Mouse (Mus musculus) forebrain, embryonic 11.5 days (tissue): ENCODE measurements at regions not wholly inside any gene's neighbourhood (a gene's known extent, or its start where the extent isn't known, plus 50 kb on each side); places are given as distances from the start of the nearest gene placed in this dataset.

Experiments used
- ATAC-seq: fragments of 200-750 bp; cut with Nextera tagmentation; replicated peaks from 2 replicates; pipeline ENCODE4 v1.8.0; 2017; ENCODE audit warnings: moderate TSS enrichment; ENCODE audit not compliant: low FRiP score
- DNase-seq: peaks from one replicate; pipeline ENCODE4 v3.0.0-alpha.2; 2017; ENCODE audit warnings: low spot score
- H3K27ac ChIP-seq: fragments of 300-500 bp; sonication (generic); 2 replicates; pipeline ENCODE4 v1.5.1; 2014; ENCODE audit warnings: low read depth, low read length
- H3K27me3 ChIP-seq: fragments of 300-500 bp; sonication (generic); 2 replicates; pipeline ENCODE4 v1.6.1; 2014; ENCODE audit warnings: mild to moderate bottlenecking, low read length, mixed read lengths; ENCODE audit not compliant: control insufficient read depth, insufficient read depth
- H3K36me3 ChIP-seq: fragments of 300-500 bp; sonication (generic); 2 replicates; pipeline ENCODE4 v1.6.1; 2014; ENCODE audit warnings: mild to moderate bottlenecking, low read length, moderate library complexity, mixed read lengths; ENCODE audit not compliant: control insufficient read depth, insufficient read depth
- H3K4me1 ChIP-seq: fragments of 300-500 bp; sonication (generic); replicated peaks from 2 replicates; pipeline ENCODE4 v1.6.1; 2014; ENCODE audit warnings: low read length, mixed read lengths; ENCODE audit not compliant: control insufficient read depth, insufficient read depth
- H3K4me2 ChIP-seq: fragments of 300-500 bp; sonication (generic); 2 replicates; pipeline ENCODE4 v1.6.1; 2014; ENCODE audit warnings: low read depth, mild to moderate bottlenecking, low read length, moderate library complexity, mixed read lengths; ENCODE audit not compliant: severe bottlenecking
- H3K4me3 ChIP-seq: fragments of 300-500 bp; sonication (generic); 2 replicates; pipeline ENCODE4 v1.5.1; 2014; ENCODE audit warnings: low read depth, low read length
- H3K9ac ChIP-seq: fragments of 300-500 bp; sonication (generic); 2 replicates; pipeline ENCODE4 v1.6.1; 2014; ENCODE audit warnings: low read length
- H3K9me3 ChIP-seq: fragments of 300-500 bp; sonication (generic); 2 replicates; pipeline ENCODE4 v1.6.1; 2016; ENCODE audit warnings: low read length, mixed read lengths; ENCODE audit not compliant: control insufficient read depth
- WGBS: fragments of 180-500 bp; shearing (Covaris S2); extraction: QIAGEN DNeasy Blood & Tissue Kit; methylation state at CpG from one replicate; pipeline ENCODE4 v1.1.7; 2014; 5-methylcytosine and 5-hydroxymethylcytosine counted together

- no peak for DNase-seq
- Histone ChIP-seq H3K4me3 (no peak overlapping the region), H3K9ac (no peak overlapping the region), H3K27ac (no peak overlapping the region), H3K27me3 (no peaks in the 10 kb centered on the region), H3K4me2 (no peak overlapping the region), H3K36me3 (no peaks in the 10 kb centered on the region), H3K9me3 (no peaks in the 10 kb centered on the region), H3K4me1 (no peaks in the 10 kb centered on the region)
- 76% methylated on average over 6 of the region's 6 CpGs for WGBS
- ATAC-seq, result no peak
Measured at GRCm38 (mm10) chr5:119280146-119280545, 390.3 kb upstream of the Tbx3 start.

- Histone ChIP-seq H3K9ac (no peak overlapping the region), H3K27ac (no peak overlapping the region), H3K4me1 (no peaks in the 10 kb centered on the region), H3K4me2 (no peak overlapping the region), H3K9me3 (no peaks in the 10 kb centered on the region), H3K4me3 (no peak overlapping the region), H3K36me3 (no peaks in the 10 kb centered on the region), H3K27me3 (no peaks in the 10 kb centered on the region)
- 86% methylated on average over 5 of the region's 5 CpGs for WGBS
- DNase-seq (no peak), ATAC-seq (no peak)
Measured at GRCm38 (mm10) chr5:119289808-119290207, 380.7 kb upstream of the Tbx3 start.

GRCm38 (mm10) chr5:119292323-119292722 lies 378.1 kb upstream of the Tbx3 start:
- DNase-seq, result no peak
- H3K36me3 ChIP-seq, result no peaks in the 10 kb centered on the region
- no peaks in the 10 kb centered on the region for H3K27me3 ChIP-seq
- H3K4me2 ChIP-seq, result no peak overlapping the region
- no peak overlapping the region for H3K9ac ChIP-seq
- 0 out of 2 replicates have a peak, but pooled peaks cover 2% of the 10 kb centered on the region for H3K4me1 ChIP-seq
- 84% methylated on average over 9 of the region's 9 CpGs for WGBS
- H3K9me3 ChIP-seq, result no peaks in the 10 kb centered on the region
- no peak for ATAC-seq
- no peak overlapping the region for H3K4me3 ChIP-seq
- H3K27ac ChIP-seq, result no peak overlapping the region

GRCm38 (mm10) chr5:119292889-119293288 lies 377.6 kb upstream of the Tbx3 start:
- H3K4me2 ChIP-seq, result no peak overlapping the region
- H3K27ac ChIP-seq, result no peak overlapping the region
- no peak for DNase-seq
- WGBS, result 64% methylated on average over 1 of the region's 1 CpGs
- no peak for ATAC-seq
- no peaks in the 10 kb centered on the region for H3K27me3 ChIP-seq
- no peaks in the 10 kb centered on the region for H3K9me3 ChIP-seq
- no peaks in the 10 kb centered on the region for H3K36me3 ChIP-seq
- no peak overlapping the region for H3K9ac ChIP-seq
- 0 out of 2 replicates have a peak, but pooled peaks cover 2% of the 10 kb centered on the region for H3K4me1 ChIP-seq
- H3K4me3 ChIP-seq, result no peak overlapping the region

GRCm38 (mm10) chr5:119299311-119299710 lies 371.2 kb upstream of the Tbx3 start:
- H3K27me3 ChIP-seq, result peaks cover 2% of the 10 kb centered on the region; the same call in 1 of the 2 replicates
- no peaks in the 10 kb centered on the region for H3K9me3 ChIP-seq
- no peak overlapping the region for H3K9ac ChIP-seq
- H3K27ac ChIP-seq, result no peak overlapping the region
- no peaks in the 10 kb centered on the region for H3K36me3 ChIP-seq
- no peak for ATAC-seq
- DNase-seq, result no peak
- peaks cover 3% of the 10 kb centered on the region; the same call in 1 of the 2 replicates for H3K4me1 ChIP-seq
- no peak overlapping the region for H3K4me3 ChIP-seq
- no peak overlapping the region for H3K4me2 ChIP-seq
- WGBS, result 83% methylated on average over 3 of the region's 3 CpGs

GRCm38 (mm10) chr5:119300106-119300505 lies 370.4 kb upstream of the Tbx3 start:
- 33% methylated on average over 7 of the region's 7 CpGs for WGBS
- Histone ChIP-seq H3K9me3 (no peaks in the 10 kb centered on the region), H3K4me1 (peaks cover 3% of the 10 kb centered on the region; the same call in 1 of the 2 replicates), H3K9ac (no peak overlapping the region), H3K27ac (no peak overlapping the region), H3K36me3 (no peaks in the 10 kb centered on the region), H3K27me3 (peaks cover 2% of the 10 kb centered on the region; the same call in 1 of the 2 replicates), H3K4me2 (no peak overlapping the region), H3K4me3 (no peak overlapping the region)
- no peak for ATAC-seq
- no peak for DNase-seq

GRCm38 (mm10) chr5:119301539-119301938 lies 368.9 kb upstream of the Tbx3 start:
- no peaks in the 10 kb centered on the region for H3K9me3 ChIP-seq
- no peak overlapping the region for H3K9ac ChIP-seq
- H3K4me3 ChIP-seq, result no peak overlapping the region
- 36% methylated on average over 5 of the region's 5 CpGs for WGBS
- H3K36me3 ChIP-seq, result no peaks in the 10 kb centered on the region
- H3K4me1 ChIP-seq, result peaks cover 1% of the 10 kb centered on the region; the same call in 1 of the 2 replicates
- ATAC-seq (no peak), DNase-seq (no peak)
- peaks cover 2% of the 10 kb centered on the region; the same call in 1 of the 2 replicates for H3K27me3 ChIP-seq
- no peak overlapping the region for H3K27ac ChIP-seq
- no peak overlapping the region for H3K4me2 ChIP-seq

- H3K36me3 ChIP-seq, result no peaks in the 10 kb centered on the region
- H3K27me3 ChIP-seq, result peaks cover 2% of the 10 kb centered on the region; the same call in 1 of the 2 replicates
- no peak overlapping the region for H3K9ac ChIP-seq
- H3K4me3 ChIP-seq, result no peak overlapping the region
- 19% methylated on average over 5 of the region's 5 CpGs for WGBS
- H3K9me3 ChIP-seq, result no peaks in the 10 kb centered on the region
- H3K4me2 ChIP-seq, result no peak overlapping the region
- DNase-seq (no peak), ATAC-seq (no peak)
- H3K4me1 ChIP-seq, result peaks cover 1% of the 10 kb centered on the region; the same call in 1 of the 2 replicates
- H3K27ac ChIP-seq, result no peak overlapping the region
Measured at GRCm38 (mm10) chr5:119304721-119305120, 365.7 kb upstream of the Tbx3 start.

GRCm38 (mm10) chr5:119307768-119308167 lies 362.7 kb upstream of the Tbx3 start:
- no peak overlapping the region for H3K27ac ChIP-seq
- H3K36me3 ChIP-seq, result no peaks in the 10 kb centered on the region
- DNase-seq (no peak), ATAC-seq (no peak)
- H3K9me3 ChIP-seq, result no peaks in the 10 kb centered on the region
- H3K4me2 ChIP-seq, result no peak overlapping the region
- H3K4me3 ChIP-seq, result no peak overlapping the region
- no peaks in the 10 kb centered on the region for H3K27me3 ChIP-seq
- H3K4me1 ChIP-seq, result no peaks in the 10 kb centered on the region
- H3K9ac ChIP-seq, result no peak overlapping the region
- 91% methylated on average over 6 of the region's 6 CpGs for WGBS
